Mouse (Mus musculus): Measurements from ENCODE around the gene Zscan4d.
"Not testable (repeated sequence)": the region's sequence is repeated elsewhere in the genome, so short reads cannot be mapped to it uniquely, and the experiment has no call there.

Zscan4d gene

DNA sequence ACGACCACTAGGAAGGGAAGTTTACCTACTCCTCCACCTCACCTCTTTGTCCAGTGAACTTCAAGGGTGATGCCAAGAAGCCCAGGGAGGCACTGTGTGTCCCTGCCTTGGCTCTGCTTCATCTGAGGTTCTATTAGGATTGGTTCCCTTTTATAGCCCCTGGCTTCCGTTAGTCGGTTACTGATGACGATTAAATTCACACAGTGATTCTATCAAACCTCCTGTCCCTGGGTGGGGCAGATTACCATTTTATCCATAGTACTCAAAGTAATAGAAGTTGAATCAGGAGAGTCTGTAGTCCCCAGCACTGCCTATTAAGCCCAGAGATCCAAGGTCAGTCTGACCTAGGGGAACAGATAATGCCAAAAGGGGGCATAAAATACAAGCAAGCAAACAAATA is at the start of gene Zscan4d:
Zscan4d (minus strand) TSS at position 101 of the 400 bp plus-strand sequence.
- DNase-seq (ENCODE audit: low spot score in 2 of 2) = not testable (repeated sequence)

DNA sequence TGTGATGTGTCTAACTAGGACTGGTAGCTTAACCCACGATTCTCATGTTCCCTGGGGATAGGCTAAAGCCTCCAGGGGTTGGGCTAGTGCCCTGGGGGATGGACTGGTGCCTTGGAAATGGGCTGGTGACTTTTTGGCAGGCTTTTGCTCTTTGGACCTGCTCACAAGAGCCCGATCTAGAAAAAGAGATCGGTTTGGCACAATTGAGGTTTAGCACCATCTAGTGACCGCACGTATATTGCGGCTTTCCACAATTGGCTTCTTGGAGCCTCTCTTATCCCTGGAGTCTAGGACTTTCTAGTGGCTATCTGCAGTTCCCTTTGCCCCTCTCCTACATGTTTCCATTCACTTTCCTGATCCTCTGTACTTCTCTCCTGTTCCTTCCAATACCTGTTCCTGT is 7.9 kb downstream of the Zscan4d start:
- DNase-seq (ENCODE audit: low spot score in 2 of 2) = not testable (repeated sequence)
